Mouse (Mus musculus) left cerebral cortex, adult 8-10 months (tissue): ENCODE results near the gene Dnm1. TPM values are rescaled to one million over a fixed set of nuclear protein-coding genes. Genes with fewer than 3 reads are reported as not detected.
"Not testable (repeated sequence)": the region's sequence is repeated elsewhere in the genome, so short reads cannot be mapped to it uniquely, and the experiment has no call there.

Experiments used
- DNase-seq, 2 experiments: peaks; one replicate each; pipeline ENCODE4 v3.0.0; 2022; ENCODE audit warnings: low spot score in 2 of 2
- total RNA-seq, 4 experiments: library from RNA; stranded (reverse); gene quantifications; 2 replicates each; pipeline ENCODE4 v1.2.4; 2022

Dnm1 gene
- total RNA-seq, 4 experiments from 2014 or later = 1,127 to 1,189 (median 1,146) TPM

GRCm38 (mm10) chr2:32362274-32362673 lies 9.1 kb upstream of the Dnm1 start:
- DNase-seq = not testable (repeated sequence)

GRCm38 (mm10) chr2:32361437-32361836 lies 8.3 kb upstream of the Dnm1 start:
- DNase-seq = peak in 1 of 2 experiments; percentile 75

DNA sequence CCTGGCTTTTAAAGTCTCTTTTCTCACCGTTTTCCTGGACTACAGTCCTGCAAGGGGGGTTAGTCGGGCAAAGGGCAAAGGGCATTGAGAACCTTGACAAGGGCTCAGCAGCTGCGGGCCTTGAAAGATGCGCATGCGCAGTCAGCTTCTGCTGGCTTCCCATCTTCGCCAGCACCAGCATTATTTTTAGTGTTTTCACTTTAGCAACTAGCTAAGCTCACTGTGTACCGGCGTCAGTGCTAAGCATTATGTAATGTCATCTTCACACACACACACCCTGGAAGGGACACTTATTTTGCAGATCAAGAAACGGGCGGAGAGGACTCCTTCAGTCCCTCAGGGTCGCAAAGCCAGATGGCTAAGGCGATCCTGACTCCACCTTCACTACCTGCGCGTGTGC lies 7.6 kb upstream of the Dnm1 start:
- DNase-seq = peak in 1 of 2 experiments; percentile 88

GRCm38 (mm10) chr2:32358381-32358780 lies 5.2 kb upstream of the Dnm1 start:
- DNase-seq = no peak

GRCm38 (mm10) chr2:32357710-32358109 lies 4.6 kb upstream of the Dnm1 start:
- DNase-seq = no peak

DNA sequence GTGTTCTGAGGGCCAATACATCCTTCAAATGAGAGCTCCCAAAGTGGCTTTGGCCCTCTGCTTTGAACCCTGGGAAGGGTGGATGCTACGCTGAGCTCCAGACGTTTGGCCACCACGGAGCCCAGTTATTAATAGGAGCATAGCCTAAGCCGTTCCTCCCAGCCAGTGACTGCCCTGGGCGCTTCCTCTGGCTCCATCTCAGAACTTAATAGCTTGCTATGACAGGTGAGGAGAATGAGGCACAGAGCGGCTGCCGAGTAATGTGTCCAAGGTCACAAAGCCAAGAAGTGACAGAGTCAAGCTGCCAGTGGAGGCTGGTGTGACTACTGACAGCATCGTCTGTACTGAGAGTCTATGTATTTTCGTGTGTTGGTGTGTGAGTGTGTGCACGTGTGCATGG lies 3.1 kb upstream of the Dnm1 start:
- no peak for DNase-seq

DNA sequence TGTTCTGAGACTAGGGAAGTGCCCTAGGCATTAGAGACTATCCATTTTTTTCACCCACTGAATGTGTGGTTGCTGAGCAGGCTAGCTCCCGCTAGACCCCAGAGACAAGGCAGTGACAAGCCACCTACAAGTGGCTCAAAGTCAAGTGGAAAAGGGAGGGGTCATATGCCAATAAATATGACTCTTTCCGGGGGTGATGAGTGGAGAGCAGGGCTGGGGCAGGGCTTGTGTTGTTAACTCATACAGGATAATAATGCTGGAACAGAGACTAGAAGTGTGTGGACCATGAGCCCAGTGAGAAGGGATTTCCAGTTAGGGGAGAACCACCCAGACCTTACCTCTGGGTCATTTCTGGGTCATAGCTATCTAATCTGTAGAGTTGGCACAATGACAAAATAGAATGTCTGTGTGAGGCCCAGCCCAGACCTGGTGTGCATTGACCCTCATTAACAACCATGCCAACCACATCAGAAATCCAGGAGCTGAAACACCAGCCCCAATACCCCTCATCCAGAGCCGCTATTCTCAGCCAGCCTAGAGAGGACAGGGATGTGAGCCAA lies 1.3 kb upstream of the Dnm1 start:
- no peak for DNase-seq

DNA sequence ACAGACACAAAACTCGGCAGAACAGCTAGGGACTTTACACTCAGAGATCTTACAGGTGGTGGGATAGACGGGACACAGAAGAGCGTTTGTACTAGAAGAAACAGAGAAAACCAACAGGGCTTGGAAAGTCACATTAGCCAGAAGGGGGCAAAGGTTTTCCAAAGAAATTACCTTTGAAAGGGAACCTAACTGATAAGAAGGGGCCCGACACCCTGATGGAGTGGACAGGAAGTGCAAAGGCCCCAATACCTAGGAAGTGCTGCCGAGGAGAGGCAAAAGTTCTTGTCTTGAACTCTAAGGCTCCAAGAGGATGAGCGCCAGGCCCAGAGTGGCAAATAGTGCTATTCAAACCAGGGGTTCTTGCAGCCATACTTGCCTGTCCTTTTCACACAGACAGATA lies 698 bp upstream of the Dnm1 start:
- no peak for DNase-seq

GRCm38 (mm10) chr2:32352151-32353006 lies 759 bp downstream of the Dnm1 start, which contains the start of gene Ciz1:
Gene Ciz1, plus strand, starts transcription at chr2:32352327.
- DNase-seq = peak in 1 of 2 experiments; percentile 62

- peak in 1 of 2 experiments; percentile 64 for DNase-seq
Observed at GRCm38 (mm10) chr2:32351471-32351961, 1.6 kb downstream of the Dnm1 start.

- DNase-seq = no peak
Observed at GRCm38 (mm10) chr2:32350471-32351051, 2.6 kb downstream of the Dnm1 start.

DNA sequence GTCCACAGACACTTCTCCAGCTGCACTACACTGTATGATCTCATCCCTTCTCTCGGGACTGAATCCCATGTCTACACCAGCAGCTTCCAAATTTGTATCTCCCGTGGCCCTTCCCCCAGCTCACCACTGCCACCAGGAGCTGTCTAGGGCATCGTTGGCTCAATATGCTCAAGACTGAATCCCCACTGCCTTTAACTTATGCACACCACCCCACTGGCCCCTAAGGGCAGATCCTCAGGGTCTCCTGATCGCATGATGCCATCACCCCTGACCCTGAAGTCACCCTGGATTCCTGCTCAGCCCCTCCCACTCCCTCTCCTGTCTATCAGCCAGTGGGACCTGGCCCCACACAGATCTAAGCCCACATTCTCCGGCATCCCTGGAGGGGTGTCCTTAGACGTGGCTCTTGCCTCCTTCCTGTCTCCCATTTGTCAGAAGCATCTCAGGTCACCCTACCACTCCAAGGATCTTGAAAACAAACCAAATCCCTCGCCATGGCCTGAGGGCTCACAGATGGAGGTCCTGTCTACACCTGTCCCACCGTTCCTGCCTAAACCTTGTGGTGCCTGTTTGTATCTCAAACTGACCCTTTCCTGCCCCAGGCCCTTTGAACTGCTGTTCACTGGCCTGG lies 3.4 kb downstream of the Dnm1 start:
- peak in 1 of 2 experiments; percentile 71 for DNase-seq

GRCm38 (mm10) chr2:32348311-32348710 lies 4.8 kb downstream of the Dnm1 start:
- peak in 1 of 2 experiments; percentile 82 for DNase-seq

DNA sequence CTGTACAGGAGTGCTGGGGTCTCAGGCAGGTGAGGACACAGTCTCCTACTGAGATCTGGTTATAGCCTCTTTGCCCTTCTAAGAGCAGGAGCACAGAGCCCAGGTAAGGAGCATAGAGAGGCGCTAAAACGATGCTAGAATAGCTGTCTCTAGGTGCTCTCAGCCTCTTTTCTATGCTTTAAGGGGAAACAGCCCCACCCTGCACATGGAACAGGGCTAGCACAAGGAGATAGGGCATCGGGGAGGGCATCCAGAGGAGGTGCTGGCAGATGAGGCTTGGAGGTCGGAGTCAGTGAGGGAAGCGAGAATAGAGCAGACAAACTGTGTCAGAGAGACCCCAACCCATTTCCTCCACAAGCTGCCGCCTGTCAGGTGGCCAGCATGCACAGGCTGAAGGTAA lies 6.1 kb downstream of the Dnm1 start:
- DNase-seq = no peak

DNA sequence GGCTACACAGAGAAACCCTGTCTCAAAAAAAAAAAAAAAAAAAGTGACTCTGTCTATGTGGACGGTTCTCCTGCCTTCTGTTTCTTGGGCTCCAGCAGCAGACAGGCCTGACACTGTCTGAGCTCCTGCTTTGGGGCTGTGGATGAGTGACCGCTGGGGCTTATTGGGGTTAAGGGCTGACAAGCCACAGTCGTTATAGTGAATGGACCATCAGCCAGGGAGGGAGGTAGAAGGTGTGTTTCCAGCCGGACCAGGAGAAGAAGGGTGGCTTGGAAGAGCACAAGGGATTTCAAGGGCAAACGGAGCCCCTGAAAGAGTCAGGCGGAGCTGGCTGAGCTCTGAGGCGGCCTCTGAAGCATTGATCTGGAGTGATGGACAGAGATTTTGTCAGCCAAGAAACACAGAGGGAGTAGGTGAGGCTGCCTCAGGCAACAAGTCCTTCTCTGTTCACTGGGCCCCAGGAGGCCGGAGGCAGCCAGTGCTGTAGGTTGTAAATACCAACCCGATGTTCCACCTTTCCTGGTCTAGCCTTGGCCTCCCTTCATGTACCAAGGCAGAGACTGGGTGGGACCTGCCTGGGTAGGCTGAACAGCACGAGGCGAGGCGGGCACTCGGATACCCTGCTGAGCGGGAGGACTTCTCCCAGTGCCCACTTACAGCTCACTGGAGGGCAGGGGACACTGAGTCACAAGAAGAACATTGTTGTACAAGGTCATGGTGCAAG lies 8.4 kb downstream of the Dnm1 start:
- no peak for DNase-seq

DNA sequence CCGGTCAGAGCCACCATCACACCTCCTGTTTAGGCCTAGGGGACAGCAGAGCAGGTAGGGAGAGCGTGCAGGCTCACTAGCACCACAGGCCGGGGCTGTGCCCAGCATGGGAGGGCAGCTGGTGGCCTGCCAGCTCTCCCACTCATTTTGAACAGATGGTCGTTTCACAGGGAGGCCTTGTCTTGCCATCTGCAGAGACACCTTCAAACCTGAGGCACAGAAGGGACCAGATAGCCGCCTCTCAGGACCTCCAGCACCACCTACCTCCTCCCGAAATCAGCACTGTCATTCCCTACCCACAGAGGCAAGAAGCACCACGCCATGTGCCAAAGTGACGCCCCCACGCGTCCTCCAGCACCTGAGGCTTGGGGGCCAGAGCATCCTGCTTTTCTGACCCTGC lies 9.1 kb downstream of the Dnm1 start:
- DNase-seq = peak in 1 of 2 experiments; percentile 82

GRCm38 (mm10) chr2:32343351-32343671 lies 9.8 kb downstream of the Dnm1 start:
- DNase-seq = no peak

- DNase-seq = peak in 1 of 2 experiments; percentile 93
Observed at GRCm38 (mm10) chr2:32342539-32343350, 10.4 kb downstream of the Dnm1 start.

- no peak for DNase-seq
Observed at GRCm38 (mm10) chr2:32342039-32342438, 11.1 kb downstream of the Dnm1 start.

DNA sequence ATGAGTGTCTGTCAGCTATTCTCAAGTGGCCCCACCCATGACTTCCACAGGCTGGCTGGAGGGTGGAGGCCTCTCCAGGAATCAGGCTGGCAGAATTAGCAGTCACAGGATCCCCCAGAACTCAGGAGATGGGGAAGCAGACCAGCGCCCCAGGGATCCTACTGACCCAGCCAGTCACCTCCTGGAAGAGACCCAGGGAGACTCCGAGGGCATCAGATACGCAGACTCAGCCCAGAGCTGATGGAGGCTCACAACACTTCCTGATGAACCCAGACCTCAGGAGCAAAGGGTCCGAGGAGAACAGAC lies 11.6 kb downstream of the Dnm1 start:
- no peak for DNase-seq
